Mouse (Mus musculus) cerebellum, adult 9-10 months (tissue): ENCODE results near the gene Atp2c1.
A peak's percentile ranks its signal among the peaks of the same experiment; 100 is the strongest.

Experiments
- DNase-seq: peaks from one replicate; pipeline ENCODE4 v3.0.0; 2022

The Atp2c1 gene

DNA sequence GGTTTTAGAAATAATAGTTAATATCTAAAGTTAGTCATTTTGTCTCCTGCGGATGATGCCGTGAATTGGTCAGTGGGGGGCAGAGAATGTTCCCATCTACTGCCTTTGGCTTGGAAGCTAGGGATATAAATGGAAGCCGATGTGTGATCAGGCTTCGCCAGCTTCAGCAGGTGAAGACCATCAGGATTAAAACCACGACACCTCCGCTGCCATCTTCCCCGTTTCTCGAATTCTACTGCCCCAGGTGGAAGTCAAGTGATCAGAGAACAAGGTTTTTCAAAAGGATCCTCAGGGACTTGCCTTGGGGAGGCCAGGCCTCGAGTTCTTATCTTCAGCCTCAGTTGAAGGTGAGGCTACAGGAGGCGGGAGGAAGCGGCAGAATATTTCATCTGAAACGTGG, at the start of gene Atp2c1:
Gene Atp2c1 (minus strand): TSS at position 101 of the 400 bp plus-strand sequence.
- no peak for DNase-seq

DNA sequence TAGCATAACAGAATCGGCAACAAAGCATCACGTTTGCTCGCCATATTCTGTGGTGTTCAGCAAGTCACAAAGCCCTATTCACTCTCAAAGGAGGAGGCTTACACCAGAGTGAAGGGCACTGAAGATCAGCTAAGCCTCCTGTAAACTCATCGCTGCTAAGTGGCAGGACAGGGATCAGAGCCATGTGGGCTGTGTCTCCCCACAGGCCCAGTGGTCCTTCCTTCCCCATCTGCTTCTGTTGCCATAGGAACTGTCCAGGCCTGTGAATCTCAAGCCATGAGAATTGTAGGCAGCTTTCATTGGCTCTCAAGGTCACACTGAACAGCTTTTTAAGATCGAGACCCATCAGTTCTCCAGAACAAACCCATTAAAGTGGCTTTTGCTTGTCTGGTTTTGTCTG, 30.3 kb upstream of the Atp2c1 start:
- no peak for DNase-seq

DNA sequence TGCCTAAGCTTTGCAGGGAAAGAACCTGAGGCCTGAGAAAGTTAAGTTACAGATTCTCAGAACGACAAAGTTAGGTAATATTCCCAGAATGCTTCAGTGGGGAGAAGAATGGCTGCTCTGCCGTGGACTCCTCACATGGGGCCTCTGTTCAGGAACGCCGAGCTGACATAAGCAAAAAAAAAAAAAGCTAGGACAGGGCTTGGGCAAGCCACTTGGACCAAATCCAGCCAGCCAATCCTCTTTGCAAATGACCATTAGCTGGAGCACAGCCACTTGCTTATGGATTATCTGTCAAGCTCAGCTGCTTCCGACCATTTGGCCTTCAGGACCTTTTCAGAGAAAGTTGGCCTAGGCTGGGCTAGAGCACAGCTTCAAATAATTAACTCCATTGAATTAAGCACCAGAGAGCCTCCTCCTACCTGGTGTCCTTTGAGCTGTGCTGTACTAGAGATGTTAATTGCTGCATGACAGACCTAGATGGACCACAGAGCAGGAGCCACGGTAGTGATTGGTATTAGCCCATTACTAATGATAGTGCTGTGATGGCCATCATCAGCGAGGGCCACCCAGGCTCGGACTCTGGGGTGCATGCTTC, 29.1 kb upstream of the Atp2c1 start:
- DNase-seq = no peak

DNA sequence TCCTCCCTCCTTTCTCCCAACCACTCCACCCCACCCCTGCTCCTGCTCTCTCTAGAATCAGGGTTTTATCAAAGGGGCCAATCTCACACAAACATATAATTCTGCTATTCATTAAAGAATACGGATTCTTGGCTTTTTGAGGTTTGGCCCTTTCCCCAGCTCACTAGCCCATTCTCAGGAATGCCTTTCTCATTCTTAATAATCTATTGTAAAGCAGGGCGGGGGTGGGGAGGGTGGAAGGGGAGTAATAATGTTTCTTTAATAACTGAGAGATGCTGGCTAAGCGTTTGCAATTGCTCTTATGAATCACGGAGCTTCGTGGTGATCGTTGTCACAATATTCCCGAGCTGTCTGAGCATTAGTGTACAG, 27.3 kb upstream of the Atp2c1 start:
- DNase-seq = no peak

DNA sequence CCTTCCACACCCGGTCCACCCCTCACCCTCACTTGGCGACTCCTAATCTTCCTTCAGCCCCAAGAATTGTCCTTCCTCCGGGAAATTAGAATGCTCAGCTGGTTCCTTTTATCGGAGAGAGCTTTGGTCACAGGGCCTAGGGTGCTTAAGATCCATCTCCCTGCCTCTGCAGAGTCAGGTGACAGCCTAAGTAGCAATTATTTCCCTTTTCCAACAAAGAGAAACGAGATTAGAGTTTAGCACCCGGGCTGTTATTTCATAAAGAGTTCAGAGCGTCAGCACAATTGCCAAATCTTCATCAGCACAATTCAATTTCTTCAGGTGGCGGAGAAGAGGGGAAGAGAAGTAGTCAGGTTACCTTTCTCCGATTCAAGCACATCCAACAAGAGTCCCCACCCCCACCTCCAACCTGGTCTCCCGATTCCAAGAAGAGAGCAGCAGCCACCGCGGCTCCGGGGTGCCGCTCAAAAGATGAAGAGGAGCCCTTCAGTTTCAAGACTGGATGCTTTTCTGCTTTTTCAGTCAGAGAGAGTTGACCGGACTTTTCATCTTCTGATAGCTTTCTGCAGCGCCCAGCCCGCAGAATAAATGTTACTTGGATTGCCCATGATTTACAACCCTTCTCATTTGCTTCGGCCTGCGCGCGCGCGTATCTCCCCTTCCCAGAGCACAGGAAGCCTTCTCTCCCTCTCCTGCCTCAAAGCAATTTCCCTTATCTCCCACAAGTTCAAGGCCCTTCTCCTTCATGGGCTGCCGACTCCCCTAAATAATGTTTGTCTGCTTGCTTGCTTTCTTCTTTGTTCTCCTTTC, 26.7 kb upstream of the Atp2c1 start:
- no peak for DNase-seq

DNA sequence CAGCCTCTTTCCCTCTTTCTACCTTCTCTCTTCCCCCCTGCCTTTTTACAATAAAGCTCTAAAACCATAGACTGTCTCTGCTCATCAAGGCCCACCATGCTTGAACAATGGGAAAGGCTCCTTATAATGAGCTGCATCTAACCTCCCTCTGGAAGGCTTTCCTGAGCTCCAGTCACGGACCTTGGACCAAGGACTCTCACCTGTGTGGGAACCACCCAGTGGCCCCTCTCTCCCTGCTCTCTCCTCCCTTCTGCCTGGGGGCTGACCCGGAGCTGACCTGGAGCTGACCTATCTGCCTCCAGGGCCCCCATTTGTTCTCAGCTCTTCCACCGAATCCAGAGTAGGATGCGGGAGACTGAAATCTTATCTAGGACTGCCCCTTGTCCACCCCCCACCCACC, 24.3 kb upstream of the Atp2c1 start:
- DNase-seq = no peak

DNA sequence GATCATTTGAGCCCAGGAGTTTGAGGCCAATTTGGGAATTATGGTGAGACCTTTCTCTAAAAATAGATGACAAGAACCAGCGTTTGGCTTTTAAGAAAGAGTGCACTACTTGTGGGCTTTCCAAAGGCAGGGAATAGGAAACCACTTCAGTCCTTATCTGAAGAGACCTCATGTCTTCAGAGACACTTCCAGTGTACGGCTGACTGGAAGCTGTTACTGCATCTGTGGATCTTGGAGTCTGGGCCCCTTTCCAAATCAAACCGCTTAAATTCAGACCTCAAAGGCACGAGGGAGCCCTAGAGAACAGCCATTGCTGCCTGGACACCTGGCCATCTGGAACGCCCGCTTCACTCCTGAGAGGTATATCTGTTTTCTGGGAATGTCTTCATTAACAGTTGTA, 22.0 kb upstream of the Atp2c1 start:
- no peak for DNase-seq

DNA sequence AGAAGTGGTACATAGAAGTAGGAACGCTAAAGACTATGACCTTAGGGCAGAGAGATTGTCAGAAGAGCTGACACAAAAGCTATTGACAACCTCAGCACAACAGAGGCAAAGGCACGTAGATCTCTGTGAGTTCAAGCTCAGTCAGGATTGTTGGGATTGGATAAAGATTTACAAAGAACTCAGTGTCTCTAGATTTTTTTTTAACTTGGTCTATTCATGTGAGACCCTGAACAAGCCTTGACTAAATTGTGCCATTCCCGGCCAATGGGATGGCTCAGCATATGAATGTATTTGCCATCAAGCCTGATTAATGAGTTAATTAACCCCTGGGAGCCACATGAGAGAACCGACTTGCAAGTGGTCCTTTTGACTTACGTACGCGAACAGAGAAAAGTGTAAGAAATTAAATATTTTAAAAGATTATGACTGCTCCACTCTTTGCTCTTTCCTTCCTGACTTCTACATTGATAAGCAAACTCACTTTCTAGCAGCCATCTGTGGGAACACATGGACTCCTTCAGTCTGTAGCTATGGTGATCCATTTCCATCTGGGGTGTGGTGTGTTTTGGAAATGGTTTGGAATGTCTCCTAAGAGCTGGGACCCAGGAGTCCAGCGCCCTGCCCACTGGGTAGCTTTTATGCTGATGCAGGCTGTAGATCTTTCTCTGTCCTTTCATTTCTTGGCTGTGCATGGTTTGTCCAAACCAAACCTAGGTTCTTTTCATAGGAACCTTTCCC, 17.1 kb upstream of the Atp2c1 start:
- DNase-seq = no peak

DNA sequence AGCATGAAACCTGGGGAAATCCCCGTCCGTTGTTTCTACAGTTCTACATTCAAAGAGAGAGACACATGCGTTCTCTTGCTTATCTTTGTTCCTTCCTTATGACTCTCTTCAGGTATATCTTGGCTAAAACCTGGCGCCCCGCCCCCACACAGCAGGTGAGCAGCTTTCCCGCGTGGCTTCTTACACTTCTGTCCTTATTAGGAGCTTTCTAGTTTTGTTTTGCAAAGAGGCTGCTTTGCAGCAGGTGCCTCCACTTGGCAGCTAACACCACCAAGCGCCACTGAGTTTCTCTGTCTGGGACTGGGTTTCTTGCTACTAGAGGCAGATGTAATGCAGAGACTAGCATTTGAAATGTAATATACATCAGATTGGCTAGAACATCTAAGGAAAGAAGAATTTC, 10.4 kb upstream of the Atp2c1 start:
- DNase-seq = no peak

DNA sequence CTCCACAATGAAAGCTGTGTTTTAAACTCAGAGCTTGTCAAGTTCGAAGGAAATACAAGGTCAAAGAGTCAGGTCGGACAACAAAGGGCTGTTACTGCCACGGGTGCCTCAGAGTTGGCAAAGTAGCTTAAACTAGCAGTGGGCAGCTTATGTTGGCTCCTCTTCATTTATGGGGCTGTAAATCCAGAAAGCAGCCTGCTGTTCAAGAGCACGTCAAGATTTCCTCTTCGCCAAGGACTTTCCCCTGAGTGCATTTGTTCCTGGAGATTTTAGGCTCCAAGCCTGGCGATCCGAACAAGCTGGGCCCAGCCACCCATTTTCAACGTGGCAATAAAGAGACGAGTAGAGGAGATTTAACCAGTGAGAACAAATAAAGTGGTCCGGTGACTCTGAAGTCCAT, 9.8 kb upstream of the Atp2c1 start:
- DNase-seq = no peak

DNA sequence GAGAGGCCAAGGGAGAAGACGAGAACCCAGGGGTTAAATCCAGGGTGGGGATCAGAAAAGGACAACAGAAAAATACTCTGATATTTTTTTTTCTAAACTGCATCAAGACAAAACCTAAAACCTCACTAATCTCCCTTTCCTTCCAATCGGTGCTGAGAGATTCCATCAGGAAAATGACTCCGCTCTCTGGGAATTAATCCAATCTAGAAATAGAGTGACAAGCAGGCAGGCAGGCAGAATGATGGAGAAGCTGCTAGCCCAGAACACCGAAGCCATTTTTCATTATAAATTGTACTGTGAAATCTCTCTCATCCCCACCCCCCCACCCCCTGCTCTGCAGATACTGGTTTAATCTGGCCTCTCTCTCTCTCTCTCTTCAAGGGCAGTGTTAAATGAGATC, 1.8 kb downstream of the Atp2c1 start:
- DNase-seq = no peak

DNA sequence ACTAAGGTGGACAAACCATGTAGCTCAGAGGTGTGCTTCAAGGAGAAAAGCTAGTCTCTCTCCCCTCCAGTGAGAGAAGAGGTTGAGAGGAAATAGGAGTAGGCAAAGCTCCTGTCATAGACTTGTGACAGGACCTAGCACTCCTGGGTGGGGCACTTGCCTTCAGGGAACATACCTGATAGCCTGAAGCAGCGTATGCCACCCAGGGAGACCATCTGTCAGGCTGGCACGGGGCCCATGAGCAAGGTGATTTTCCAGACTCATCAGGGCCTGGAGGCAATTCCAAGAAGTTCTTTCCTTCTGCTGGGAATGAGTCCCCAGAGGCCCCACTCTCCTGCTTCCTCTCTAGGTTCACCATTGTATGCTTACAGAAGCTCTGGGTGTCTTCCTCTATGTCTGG, 4.1 kb downstream of the Atp2c1 start:
- peak; percentile 83 for DNase-seq

DNA sequence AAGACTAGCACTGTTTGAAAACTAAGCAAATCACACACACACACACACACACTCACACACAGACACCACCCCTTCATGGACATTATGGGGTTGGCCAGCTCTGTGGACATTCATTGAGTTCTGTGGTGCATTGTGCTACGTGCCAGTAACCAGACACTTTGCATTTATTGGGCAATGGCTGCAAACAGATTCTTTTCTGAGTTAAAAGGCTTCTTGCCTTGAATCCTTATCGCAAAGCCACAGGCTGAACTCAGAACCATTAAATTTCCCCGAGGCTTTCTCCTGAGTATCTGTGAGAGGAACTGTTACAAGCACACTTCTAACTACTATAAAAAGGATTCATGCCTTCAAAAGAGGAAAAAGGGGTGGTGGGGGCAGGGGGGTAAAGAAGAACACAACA, 5.1 kb downstream of the Atp2c1 start:
- no peak for DNase-seq

DNA sequence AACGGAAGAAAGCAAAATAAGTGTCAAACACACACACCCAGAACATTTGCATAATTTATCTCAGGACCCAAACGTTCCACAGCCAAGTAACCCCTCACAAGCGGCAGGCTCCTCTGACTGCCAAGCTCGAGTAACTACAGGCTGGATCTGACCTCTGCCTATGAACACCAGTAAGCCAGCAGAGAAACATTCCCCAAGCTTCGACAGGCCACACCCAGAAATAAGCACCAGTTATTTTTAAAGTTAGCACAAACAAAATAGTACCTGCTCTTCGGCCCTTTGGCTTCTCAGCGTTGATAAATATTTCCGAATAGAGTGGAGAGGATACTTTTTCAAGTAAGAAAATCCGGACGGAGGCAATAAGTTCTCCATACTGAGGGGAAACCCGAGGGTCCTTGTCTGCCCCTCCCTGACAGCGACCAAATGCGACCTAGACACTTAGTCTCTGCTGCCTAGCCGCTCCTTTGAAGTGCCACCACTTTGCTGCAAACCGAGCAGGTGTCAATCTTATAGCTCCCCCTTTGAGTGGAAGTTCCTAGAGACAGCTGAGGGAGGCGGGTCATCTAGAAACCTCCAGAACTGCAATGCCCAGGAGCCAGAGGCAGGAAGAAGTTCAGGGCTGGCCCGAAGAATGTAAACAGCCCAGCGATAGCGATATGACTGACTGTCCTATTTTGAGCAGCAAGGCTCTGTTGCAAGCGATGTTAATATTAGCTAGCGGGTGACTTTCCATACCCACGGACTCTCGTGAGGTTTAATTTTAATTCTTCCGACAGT, 6.2 kb downstream of the Atp2c1 start:
- no peak for DNase-seq

DNA sequence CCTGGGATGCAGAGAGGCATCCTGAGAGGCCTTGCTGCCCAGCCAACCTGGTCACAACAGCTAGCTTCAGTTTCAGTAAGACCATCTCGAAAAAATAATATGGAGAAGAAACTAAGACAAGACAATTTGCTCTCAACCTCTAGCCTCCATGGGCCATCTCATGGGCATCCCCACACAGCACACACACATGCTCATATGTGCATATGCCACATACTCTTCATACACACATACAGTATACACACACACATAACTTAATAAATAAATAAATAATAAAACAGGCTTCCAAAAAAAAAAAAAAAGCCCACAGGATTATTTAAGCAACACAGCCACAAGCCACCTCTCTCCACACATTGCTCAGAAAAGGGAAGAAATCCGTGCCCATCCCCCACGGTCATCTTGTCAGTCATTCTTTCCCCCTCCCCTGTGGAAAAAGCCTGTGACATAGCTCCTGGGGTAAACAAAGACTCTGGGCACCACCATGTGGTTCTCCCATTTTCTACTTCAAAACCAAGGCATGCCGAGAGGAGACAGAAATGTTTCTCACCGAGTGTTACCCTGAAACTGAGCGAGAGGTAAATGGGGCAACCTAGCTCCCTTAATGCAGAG, 7.7 kb downstream of the Atp2c1 start:
- no peak for DNase-seq

DNA sequence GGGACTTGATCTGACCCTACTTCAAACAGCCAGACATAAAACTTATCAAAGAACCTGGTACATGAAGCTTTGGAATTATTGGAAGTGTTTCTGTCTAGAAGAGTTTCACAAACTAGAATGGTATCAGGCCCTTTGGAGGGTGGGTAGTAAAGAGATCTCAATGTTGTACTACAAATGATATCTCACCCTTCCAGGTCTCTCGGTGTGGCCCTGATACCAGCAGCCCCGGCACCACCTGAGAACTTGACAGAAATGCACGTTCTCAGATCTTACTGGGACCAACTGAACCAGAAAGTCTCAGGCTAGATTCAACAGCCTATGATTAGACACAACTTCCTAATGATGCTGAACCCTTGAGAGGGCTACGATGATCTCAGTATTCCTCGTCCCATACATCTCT, 23.4 kb downstream of the Atp2c1 start:
- no peak for DNase-seq

DNA sequence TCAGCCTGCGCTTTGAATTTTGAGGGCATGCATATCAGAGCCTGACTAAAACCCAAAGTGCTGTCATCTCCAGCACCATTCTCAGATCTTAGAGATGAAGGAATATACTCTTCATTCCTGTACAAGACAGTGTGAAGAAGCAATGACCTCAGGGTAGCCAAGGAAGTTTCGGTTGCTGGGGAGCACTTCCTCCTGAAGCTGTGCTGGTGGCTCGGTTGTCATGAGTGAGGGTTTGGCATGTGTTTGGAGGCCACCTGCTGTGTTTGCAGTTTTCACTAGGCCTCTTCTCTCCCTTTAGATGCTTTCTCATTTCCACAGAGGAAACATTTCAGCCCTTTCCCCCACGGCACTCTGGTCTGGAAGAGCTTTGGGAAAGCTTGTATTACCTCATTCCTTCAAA, 24.7 kb downstream of the Atp2c1 start:
- no peak for DNase-seq

DNA sequence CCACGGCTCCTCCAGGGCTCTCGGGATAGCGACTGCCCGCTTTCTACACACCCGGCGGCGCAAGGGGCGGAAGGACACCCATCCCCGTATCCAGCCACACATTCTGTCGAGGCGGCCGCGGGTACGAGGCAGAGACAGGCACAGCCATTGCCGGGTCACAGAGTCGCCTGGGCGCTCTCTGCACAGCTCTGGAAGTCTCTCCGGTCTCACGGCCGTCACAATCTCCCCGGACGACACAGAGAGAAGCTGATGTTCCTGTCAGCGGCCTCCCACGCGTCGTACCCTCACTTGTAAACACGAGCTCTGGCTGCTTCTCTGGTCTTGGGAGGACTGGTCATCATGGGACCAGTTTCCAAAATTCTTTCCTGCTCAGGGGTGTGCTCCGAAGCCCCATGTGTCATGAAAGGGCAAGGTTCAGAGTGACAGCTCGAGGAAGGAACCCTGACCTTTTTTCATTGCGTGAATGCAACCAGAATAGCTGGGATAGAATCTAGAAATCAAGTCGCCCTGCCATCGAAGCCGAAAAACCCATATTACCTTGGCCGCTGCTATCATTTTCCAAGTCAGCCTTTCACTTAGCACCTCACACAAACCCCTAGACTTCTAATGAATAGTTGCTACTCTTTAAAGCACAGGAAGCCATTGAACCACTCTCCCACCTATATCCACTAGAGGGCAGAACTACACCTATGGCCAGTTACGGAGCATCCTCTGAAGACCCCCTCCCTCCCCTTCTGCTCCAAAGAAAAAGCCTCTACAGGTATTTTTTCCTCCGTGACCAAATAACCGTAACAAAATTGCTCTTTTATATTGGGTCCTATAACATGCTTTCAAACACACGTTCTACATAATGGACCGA, 31.6 kb downstream of the Atp2c1 start:
- DNase-seq = peak; percentile 91

DNA sequence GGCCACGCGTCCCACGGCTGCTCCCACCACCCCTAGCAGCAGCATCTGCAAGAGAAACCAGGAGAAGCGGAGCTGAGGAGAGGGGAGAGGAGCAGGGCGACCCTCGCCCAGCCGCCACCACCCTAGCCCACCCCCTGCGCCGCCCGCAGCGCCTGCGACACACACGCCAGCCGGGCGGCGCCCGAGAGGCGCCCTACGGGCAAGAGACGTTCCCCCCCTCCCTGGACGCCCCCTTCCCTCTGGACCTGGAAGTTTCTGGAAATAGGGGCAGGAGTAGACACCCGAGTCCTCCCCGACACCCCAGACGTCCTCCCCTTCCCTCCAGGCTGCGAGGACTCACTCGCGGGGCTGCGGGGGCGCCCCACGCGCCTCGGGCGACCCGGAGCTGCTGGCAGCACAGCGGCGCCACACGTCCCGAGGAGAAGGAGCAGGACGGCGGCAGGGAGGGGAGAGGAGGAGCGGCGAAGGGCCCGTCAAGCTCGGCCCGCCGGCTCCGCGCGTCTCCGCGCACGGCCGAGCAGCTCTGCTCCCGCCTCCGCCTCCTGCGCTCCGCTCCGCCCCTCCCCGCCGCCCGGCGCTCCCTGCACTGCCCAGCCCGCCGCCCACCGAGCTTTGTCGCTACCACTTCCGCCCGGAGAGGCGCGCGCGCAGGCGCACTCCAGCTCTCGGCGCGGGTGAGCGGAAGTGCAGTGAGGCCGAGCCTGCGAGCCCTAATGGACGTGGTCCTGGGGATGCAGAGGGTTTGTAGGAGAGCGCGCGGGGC, 32.4 kb downstream of the Atp2c1 start:
- DNase-seq = peak; percentile 96

DNA sequence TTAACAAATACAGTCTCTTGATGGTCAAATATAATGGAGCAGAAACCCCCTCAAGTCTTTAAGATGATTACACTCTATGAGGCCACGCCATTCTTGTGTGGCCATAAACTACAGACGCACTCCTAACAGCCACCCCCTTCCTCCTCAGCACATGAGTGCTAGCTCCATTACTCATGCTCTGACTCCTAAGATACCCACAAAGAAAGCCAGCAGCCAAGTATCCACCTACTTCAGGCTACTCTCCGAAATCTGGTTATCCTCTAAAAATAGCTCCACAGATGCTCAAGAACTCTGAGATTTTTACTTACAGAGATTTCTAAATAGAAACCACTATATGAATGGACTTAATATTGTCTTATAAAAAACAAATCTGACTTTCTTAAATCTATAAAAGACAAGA, 34.4 kb downstream of the Atp2c1 start:
- DNase-seq = no peak

DNA sequence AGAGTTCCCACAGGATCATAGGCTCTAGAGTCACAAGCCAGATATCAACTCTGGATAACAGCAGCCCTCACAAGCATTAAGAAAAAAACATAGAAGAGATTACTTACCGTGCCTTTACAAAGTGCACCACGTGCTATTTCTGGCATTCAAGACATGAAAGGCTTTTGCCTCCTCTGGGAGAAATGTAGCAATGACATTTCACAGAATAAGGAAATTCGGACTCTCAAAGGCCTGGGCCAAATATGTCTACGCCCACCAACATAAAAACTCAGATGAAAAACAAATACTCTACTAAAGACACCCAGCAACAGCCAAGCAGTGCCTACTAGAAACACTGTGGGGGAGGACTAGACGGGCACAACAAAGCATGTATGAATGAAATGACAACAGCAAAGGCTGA, 38.8 kb downstream of the Atp2c1 start:
- DNase-seq = no peak
